Mouse (Mus musculus): ENCODE data around the gene Tmem110. TPM values are rescaled to one million over a fixed set of nuclear protein-coding genes. Genes with fewer than 3 reads are reported as not detected.
A peak's percentile ranks its signal among the peaks of the same experiment; 100 is the strongest.

Gene Tmem110
- polyA plus RNA-seq, 1 experiment from 2014 or later: 26.3 TPM

- Histone ChIP-seq H3K9me3 (no peaks in the 10 kb centered on the region), H3K9ac (no peak overlapping the region), H3K27ac (no peak overlapping the region), H3K4me2 (no peak overlapping the region), H3K27me3 (replicated peaks) (no peaks in the 10 kb centered on the region), H3K4me3 (replicated peaks) (no peak overlapping the region), H3K4me1 (peaks cover 13% of the 10 kb centered on the region; the same call in 1 of the 2 replicates), H3K36me3 (no peaks in the 10 kb centered on the region; the same call in 1 of the 2 replicates)
- WGBS: 60% methylated on average over 8 of the region's 8 CpGs
- ATAC-seq (ENCODE audit: insufficient read depth, low FRiP score, low read depth): no peak
Measured at GRCm38 (mm10) chr14:30880251-30880650, 54.9 kb downstream of the Tmem110 start.

- no peak overlapping the region for H3K27ac ChIP-seq
- no peak overlapping the region for H3K9ac ChIP-seq
- H3K36me3 ChIP-seq: no peaks in the 10 kb centered on the region; the same call in 1 of the 2 replicates
- H3K4me1 ChIP-seq: peaks cover 13% of the 10 kb centered on the region; the same call in 1 of the 2 replicates
- ATAC-seq (ENCODE audit: insufficient read depth, low FRiP score, low read depth): no peak
- H3K9me3 ChIP-seq: no peaks in the 10 kb centered on the region
- 82% methylated on average over 17 of the region's 17 CpGs for WGBS
- no peaks in the 10 kb centered on the region for H3K27me3 ChIP-seq (replicated peaks)
- no peak overlapping the region for H3K4me2 ChIP-seq
- H3K4me3 ChIP-seq (replicated peaks): no peak overlapping the region
Measured at GRCm38 (mm10) chr14:30880811-30881717, 55.7 kb downstream of the Tmem110 start.

DNA sequence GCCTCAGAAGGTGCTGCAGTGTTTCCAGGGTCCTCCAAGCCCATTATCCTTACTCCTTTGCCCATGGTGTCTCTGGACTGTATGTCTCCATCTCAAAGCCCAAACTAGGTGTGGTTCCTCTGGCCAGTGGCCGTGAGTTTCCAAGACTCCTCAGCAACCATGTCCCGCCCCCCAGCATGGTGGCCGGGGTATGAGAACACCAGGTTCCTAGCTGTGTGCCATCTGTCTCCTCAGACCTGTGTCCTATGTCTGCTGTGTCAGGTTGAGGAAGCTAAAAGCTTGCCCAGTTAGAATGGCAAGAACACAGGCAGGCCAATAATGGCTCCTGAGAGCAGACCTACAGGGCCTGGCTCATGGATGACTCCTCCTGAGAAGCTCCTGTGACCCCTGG is 56.3 kb downstream of the Tmem110 start:
- peaks cover 13% of the 10 kb centered on the region; the same call in 1 of the 2 replicates for H3K4me1 ChIP-seq

DNA sequence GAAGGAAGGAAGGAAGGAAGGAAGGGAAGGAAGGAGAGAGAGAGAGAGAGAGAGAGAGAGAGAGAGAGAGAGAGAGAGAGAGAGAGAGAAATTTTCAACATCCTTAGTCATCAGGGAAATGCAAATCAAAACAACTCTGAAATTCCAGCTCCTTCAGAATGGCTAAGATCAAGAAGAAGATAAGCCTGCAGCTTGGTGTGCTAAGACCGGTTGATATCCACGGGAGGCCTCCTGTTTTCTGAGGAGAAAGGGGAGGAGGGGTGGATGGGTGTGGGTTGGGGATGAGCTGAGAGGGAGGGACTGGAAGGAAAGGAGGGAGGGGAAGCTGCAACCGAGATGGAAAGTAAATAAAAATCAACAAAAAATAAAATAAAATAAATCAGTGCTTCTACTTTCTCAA is 59.9 kb downstream of the Tmem110 start:
- 9% methylated on average over 3 of the region's 3 CpGs for WGBS
- H3K36me3 ChIP-seq: no peaks in the 10 kb centered on the region
- H3K9ac ChIP-seq: no peak overlapping the region
- no peak overlapping the region for H3K4me2 ChIP-seq
- no peaks in the 10 kb centered on the region for H3K9me3 ChIP-seq
- H3K27me3 ChIP-seq (replicated peaks): no peaks in the 10 kb centered on the region
- H3K4me1 ChIP-seq: peaks cover 9% of the 10 kb centered on the region
- no peak for ATAC-seq (ENCODE audit: insufficient read depth, low FRiP score, low read depth)
- no peak overlapping the region for H3K27ac ChIP-seq
- H3K4me3 ChIP-seq (replicated peaks): no peak overlapping the region

More for the DNA sequence above, 56.3 kb downstream of the Tmem110 start:
- H3K27me3 ChIP-seq (replicated peaks): no peaks in the 10 kb centered on the region
- ATAC-seq (ENCODE audit: insufficient read depth, low FRiP score, low read depth): no peak
- no peak overlapping the region for H3K4me2 ChIP-seq
- H3K4me3 ChIP-seq (replicated peaks): no peak overlapping the region
- 93% methylated on average over 3 of the region's 3 CpGs for WGBS
- no peak overlapping the region for H3K27ac ChIP-seq
- no peaks in the 10 kb centered on the region for H3K36me3 ChIP-seq
- no peaks in the 10 kb centered on the region for H3K9me3 ChIP-seq
- H3K9ac ChIP-seq: no peak overlapping the region

- H3K27me3 ChIP-seq (replicated peaks): no peaks in the 10 kb centered on the region
- H3K9me3 ChIP-seq: no peaks in the 10 kb centered on the region
- no peak for ATAC-seq (ENCODE audit: insufficient read depth, low FRiP score, low read depth)
- WGBS: 87% methylated on average over 3 of the region's 3 CpGs
- no peak within 1 kb of the TSS for H3K27ac ChIP-seq
- H3K36me3 ChIP-seq: no peaks in the 10 kb centered on the region
- no peak within 1 kb of the TSS for H3K9ac ChIP-seq
- H3K4me3 ChIP-seq (replicated peaks): no peak within 1 kb of the TSS
- no peak within 1 kb of the TSS for H3K4me2 ChIP-seq
- H3K4me1 ChIP-seq: peaks cover 9% of the 10 kb centered on the region
Measured at GRCm38 (mm10) chr14:30886204-30886603, 60.8 kb downstream of the Tmem110 start, which contains the start of gene Itih4. Gene Itih4 (plus strand): TSS chr14:30886476.

GRCm38 (mm10) chr14:30888271-30888732 is 62.9 kb downstream of the Tmem110 start:
- peak; percentile 51 for ATAC-seq (ENCODE audit: insufficient read depth, low FRiP score, low read depth)
- H3K36me3 ChIP-seq: no peaks in the 10 kb centered on the region
- no peak overlapping the region for H3K9ac ChIP-seq
- H3K4me3 ChIP-seq (replicated peaks): no peak overlapping the region
- H3K9me3 ChIP-seq: no peaks in the 10 kb centered on the region
- WGBS: 5% methylated on average over 9 of the region's 9 CpGs
- H3K27me3 ChIP-seq (replicated peaks): no peaks in the 10 kb centered on the region
- peaks cover 9% of the 10 kb centered on the region for H3K4me1 ChIP-seq
- peak overlapping the region; percentile 32 for H3K4me2 ChIP-seq
- H3K27ac ChIP-seq: no peak overlapping the region

GRCm38 (mm10) chr14:30899972-30900371 is 74.6 kb downstream of the Tmem110 start:
- Histone ChIP-seq H3K4me2 (no peak overlapping the region), H3K27me3 (replicated peaks) (no peaks in the 10 kb centered on the region), H3K4me3 (replicated peaks) (no peak overlapping the region), H3K36me3 (no peaks in the 10 kb centered on the region), H3K4me1 (no peaks in the 10 kb centered on the region), H3K27ac (no peak overlapping the region), H3K9ac (no peak overlapping the region), H3K9me3 (no peaks in the 10 kb centered on the region)
- 54% methylated on average over 3 of the region's 3 CpGs for WGBS
- ATAC-seq (ENCODE audit: insufficient read depth, low FRiP score, low read depth): no peak

DNA sequence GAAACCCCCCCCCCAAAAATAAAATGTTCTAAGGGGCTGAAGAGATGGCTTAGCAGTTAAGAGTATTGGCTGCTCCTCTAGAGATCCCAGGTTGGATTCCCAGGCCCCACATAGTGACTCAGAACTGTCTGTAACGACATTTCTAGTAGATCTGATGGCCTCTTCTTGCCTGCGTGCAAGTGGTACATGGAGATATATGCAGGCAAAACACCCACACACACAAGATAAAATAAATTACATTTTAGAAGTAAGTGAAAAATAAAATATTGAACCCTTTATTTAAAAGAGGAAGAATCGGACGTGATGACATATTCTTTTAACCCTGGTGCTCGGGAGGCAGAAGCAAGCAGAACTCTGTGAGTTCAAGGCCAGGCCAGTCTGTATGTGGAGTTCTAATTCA is 77.2 kb downstream of the Tmem110 start:
- 81% methylated on average over 5 of the region's 5 CpGs for WGBS
- no peaks in the 10 kb centered on the region for H3K4me1 ChIP-seq
- no peak overlapping the region for H3K27ac ChIP-seq
- H3K4me3 ChIP-seq (replicated peaks): no peak overlapping the region
- H3K36me3 ChIP-seq: no peaks in the 10 kb centered on the region
- H3K4me2 ChIP-seq: no peak overlapping the region
- H3K9ac ChIP-seq: no peak overlapping the region
- no peak for ATAC-seq (ENCODE audit: insufficient read depth, low FRiP score, low read depth)
- no peaks in the 10 kb centered on the region for H3K27me3 ChIP-seq (replicated peaks)
- no peaks in the 10 kb centered on the region for H3K9me3 ChIP-seq

GRCm38 (mm10) chr14:30903036-30903435 is 77.6 kb downstream of the Tmem110 start:
- no peaks in the 10 kb centered on the region for H3K4me1 ChIP-seq
- H3K27me3 ChIP-seq (replicated peaks): no peaks in the 10 kb centered on the region
- H3K4me2 ChIP-seq: no peak overlapping the region
- no peaks in the 10 kb centered on the region for H3K9me3 ChIP-seq
- 62% methylated on average over 3 of the region's 3 CpGs for WGBS
- no peak overlapping the region for H3K27ac ChIP-seq
- H3K9ac ChIP-seq: no peak overlapping the region
- H3K4me3 ChIP-seq (replicated peaks): no peak overlapping the region
- ATAC-seq (ENCODE audit: insufficient read depth, low FRiP score, low read depth): no peak
- H3K36me3 ChIP-seq: no peaks in the 10 kb centered on the region

DNA sequence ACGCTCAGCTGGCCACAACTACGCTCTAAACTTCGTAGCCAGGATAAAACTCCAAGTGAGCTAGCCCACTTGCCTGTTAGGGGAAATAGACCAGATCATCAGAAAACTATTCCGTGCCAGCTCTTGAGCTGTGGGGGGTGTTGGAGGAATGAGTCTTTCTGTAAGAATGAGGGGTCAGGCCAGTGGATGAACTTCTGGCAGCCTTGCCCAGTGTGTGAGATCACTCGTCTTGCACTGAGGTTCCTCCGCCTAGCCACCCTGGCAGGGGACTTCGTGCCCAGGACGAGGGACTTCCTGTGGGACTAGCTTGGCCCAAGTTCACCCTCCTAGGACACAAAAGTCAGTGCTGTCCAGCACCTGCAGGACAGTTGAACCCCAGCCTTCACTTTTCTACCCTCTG is 78.9 kb downstream of the Tmem110 start:
- WGBS: 83% methylated on average over 8 of the region's 8 CpGs
- H3K27ac ChIP-seq: no peak overlapping the region
- no peaks in the 10 kb centered on the region for H3K9me3 ChIP-seq
- H3K4me1 ChIP-seq: no peaks in the 10 kb centered on the region
- no peak overlapping the region for H3K9ac ChIP-seq
- H3K36me3 ChIP-seq: no peaks in the 10 kb centered on the region
- no peak for ATAC-seq (ENCODE audit: insufficient read depth, low FRiP score, low read depth)
- no peak overlapping the region for H3K4me2 ChIP-seq
- no peak overlapping the region for H3K4me3 ChIP-seq (replicated peaks)
- no peaks in the 10 kb centered on the region for H3K27me3 ChIP-seq (replicated peaks)

GRCm38 (mm10) chr14:30906001-30906400 is 80.6 kb downstream of the Tmem110 start:
- WGBS: 89% methylated on average over 6 of the region's 6 CpGs
- Histone ChIP-seq H3K9me3 (no peaks in the 10 kb centered on the region), H3K4me2 (no peak overlapping the region), H3K9ac (no peak overlapping the region), H3K4me1 (no peaks in the 10 kb centered on the region), H3K36me3 (no peaks in the 10 kb centered on the region), H3K4me3 (replicated peaks) (no peak overlapping the region), H3K27me3 (replicated peaks) (no peaks in the 10 kb centered on the region), H3K27ac (no peak overlapping the region)
- no peak for ATAC-seq (ENCODE audit: insufficient read depth, low FRiP score, low read depth)

DNA sequence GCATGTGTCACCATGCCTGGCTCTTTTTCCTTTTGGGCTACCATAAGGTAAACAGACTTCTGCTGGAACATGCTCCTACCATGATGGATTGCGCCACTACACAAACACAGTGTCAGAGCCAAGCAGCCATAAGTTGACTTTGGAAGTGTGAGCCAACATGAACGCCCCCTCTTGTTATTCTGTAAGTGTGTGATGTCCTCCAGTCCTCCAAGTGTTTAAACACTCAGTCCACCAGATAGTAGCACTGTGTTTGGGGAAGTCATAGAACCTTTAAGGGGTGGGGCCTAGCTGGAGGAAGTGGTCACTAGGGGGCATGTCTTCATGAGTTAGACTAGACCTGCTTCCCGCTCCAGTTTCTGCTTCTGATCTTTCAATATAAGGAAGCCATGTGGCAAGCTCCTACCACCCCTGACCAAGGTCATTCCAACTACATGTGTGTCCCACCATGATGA is 82.5 kb downstream of the Tmem110 start:
- Histone ChIP-seq H3K36me3 (no peaks in the 10 kb centered on the region), H3K4me1 (no peaks in the 10 kb centered on the region), H3K9me3 (no peaks in the 10 kb centered on the region), H3K27ac (no peak overlapping the region), H3K27me3 (replicated peaks) (no peaks in the 10 kb centered on the region), H3K4me3 (replicated peaks) (no peak overlapping the region), H3K4me2 (no peak overlapping the region), H3K9ac (no peak overlapping the region)
- ATAC-seq (ENCODE audit: insufficient read depth, low FRiP score, low read depth): peak; percentile 64; the same call in 1 of the 2 replicates
- 35% methylated on average over 3 of the region's 3 CpGs for WGBS
